Mouse (Mus musculus): ENCODE measurements at regions not wholly inside any gene's neighbourhood (a gene's known extent, or its start where the extent isn't known, plus 50 kb on each side); places are given as distances from the start of the nearest gene placed in this dataset.

DNA sequence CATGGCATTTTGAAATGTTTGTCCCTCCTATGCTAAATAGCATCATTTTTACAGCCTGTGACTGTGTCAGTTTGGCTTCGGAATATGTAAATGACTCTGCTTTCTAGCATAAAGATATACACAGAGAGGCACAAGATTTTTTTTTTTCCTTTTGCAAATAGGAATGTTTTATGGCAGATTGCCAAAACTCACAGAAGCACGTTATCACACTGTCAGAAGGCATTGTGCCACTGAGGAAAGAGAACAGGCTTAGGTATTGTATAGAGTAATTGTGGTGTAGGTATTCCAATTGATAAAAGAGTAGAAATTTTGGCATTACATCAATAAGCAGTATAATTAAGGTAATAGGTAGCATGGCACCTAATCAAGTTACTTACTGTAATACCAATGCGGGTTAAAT is 988.5 kb upstream of the Tenm2 start:
- DNase-seq, result no peak

DNA sequence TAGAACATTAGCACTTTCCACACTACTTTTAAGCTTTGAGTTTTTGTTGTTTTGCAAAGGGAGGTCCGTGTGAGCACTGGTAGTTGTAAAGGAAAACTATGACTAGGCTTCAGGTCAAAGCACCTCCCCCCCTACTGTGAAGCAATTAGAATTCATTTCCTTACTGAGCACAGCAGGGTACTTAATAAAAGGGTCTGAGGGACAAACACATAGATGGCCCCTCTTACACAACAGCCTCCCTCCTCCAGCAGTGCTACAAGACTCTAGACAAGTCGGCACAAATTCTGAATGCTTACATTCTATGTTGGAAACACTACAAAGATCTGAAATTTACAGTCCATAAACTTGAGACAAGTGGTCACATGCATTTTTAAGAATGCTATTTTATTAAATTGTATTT is 967.6 kb upstream of the Tenm2 start:
- no peak for DNase-seq

DNA sequence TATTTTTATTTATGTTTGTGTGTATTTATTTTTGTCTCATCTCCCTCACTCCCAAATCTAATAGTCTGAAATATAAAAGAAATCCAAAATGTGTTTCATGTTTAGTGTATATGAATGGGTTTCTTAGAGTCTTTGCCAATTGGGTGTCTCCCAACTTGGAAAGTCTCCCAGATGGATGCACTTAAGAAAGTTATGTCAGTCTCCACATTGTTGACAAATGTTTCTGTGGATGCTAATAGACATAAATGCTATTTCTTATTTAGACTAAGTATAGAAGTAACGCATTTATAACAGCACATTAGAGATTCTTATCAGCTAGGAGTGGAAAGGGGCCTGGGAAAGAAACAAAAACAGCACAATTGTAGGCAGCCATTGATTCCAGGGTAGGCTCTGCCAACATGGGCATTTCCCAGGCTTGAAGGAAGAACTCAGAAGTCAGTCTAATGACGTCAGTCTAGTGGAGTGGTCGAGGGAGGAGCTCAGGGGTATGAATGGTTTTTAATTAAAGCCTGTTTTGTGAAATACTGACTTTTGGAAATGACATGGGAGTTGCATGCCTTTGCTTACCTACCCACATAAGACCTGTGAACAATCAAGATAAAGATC is 965.5 kb upstream of the Tenm2 start:
- DNase-seq, result peak; percentile 40 to 41

DNA sequence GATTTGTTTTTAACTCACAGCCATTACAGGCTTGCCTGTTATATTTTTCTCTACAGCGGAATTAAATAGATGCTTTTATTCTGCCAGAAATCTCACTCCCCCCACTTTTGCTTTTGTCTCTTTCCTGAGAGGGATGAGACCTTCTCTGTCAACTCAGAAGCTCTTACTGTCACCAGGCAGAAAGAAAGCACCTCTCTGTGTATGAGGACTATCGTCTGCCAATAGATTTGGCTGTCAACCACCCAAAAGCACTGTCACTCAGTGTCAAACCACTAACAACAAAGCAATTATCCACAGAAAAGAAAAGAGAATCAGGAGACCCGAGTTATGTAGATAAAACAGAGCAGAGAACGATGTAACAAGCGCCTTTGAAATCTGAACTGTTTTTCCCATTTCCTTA is 958.0 kb upstream of the Tenm2 start:
- no peak for DNase-seq

GRCm38 (mm10) chr11:38191895-38192547 is 956.3 kb upstream of the Tenm2 start:
- DNase-seq, result peak; percentile 5 to 11

DNA sequence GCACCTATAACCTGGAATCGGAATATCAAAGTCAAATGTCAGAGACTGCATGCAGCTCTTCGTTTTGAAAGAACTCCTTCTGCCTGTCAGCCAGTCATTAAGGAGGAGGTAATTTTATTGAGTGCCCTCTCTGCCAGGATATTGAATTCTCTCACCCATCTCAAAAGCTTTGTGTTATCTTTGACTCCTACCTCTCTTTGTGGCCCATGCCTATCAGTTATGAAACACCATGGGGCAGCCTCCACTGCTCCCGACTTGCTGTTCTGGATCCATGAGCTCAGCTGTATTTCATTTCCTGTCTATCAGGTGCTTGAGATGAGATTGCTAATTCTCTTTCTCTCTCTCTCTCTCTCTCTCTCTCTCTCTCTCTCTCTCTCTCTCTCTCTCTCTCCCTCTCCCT is 955.7 kb upstream of the Tenm2 start:
- DNase-seq, result no peak

DNA sequence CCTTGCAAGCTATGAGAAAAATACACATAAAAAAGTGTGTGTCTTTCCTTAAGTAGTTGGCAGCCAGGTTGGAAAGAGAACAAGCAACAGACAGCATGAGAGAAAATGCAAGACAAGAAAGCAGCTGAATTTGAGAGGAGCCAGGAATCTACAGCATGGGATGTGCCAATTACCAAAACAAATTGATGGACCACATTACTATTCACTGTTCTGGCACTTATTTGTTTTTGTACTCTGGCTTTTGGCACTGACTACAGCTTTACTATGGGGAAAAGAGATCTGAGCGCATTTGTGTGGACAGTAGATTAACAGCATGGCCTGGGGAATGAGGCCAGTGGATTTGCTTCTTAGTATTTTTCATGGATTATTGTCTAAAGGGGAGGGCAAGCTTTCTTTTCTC is 935.0 kb upstream of the Tenm2 start:
- no peak for DNase-seq

GRCm38 (mm10) chr11:38158310-38158709 is 922.5 kb upstream of the Tenm2 start:
- no peak for DNase-seq

GRCm38 (mm10) chr11:38156944-38157343 is 921.2 kb upstream of the Tenm2 start:
- no peak for DNase-seq

GRCm38 (mm10) chr11:38155706-38156105 is 919.9 kb upstream of the Tenm2 start:
- no peak for DNase-seq

GRCm38 (mm10) chr11:38143436-38143835 is 907.7 kb upstream of the Tenm2 start:
- no peak for DNase-seq

DNA sequence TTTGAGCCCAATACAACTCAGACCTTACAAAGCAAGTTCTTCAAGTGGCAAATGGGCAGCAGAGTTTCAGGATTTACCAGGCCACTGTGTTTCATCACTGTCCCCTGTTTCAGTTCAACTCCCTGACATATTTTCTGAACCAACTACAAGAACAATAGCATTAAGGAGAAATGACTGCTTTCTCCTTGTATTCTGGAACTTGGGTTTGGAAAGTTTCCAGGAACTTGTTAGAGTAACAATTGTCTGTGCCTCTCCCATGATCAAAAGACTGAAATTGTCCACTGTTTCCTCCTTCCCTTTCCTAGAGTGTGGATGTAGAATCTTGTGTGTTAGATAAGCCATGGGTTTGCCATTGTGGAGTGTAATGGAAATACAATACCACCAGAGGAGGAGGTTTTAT is 893.1 kb upstream of the Tenm2 start:
- DNase-seq, result no peak

DNA sequence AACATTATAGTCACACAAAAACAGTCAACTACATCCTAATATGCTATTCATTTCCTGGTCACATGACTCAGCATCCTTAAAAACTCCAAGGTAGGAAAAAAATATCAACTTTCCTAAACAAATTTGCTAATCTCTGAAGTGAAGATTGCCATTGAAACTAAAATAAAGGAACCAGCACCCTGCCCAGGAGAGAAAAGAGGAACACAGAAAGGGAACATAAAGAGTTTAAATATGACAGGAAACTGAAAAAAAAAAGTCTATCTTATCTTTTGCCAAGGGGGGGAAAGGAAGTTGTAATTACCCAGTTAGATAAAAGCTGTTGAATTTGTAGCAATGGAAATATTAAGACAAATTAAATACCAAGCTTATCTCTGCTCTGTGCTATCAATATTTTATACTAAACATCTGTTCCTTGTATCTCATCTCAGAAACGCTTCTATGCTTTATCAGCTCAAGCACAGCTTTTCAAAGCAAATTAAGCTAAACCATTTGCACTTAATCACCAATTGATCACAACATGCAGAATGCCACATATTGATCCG is 888.1 kb upstream of the Tenm2 start:
- DNase-seq, result no peak

- peak in 1 of 2 experiments; percentile 9 for DNase-seq
Observed at GRCm38 (mm10) chr11:38122474-38122873, 886.7 kb upstream of the Tenm2 start.

- no peak for DNase-seq
Observed at GRCm38 (mm10) chr11:38121051-38121616, 885.4 kb upstream of the Tenm2 start.

DNA sequence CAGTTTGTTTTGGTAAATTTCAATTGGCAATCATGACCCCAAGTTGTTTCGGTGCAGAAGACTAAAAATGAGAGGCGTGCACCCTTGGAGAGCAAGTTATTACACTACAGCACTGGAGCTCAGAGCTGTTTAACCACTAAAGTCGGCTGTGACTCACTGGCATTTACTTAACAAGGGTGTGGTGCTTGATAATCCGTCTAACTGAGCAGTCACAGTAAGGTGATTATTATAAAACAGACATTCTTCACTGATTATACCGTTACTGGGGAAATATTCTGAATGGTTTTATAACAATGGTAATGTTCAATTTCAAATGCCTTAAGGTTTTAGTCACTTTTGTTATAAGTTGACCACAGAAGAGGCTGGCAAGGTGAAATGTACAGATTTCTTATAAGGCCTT is 882.0 kb upstream of the Tenm2 start:
- no peak for DNase-seq

DNA sequence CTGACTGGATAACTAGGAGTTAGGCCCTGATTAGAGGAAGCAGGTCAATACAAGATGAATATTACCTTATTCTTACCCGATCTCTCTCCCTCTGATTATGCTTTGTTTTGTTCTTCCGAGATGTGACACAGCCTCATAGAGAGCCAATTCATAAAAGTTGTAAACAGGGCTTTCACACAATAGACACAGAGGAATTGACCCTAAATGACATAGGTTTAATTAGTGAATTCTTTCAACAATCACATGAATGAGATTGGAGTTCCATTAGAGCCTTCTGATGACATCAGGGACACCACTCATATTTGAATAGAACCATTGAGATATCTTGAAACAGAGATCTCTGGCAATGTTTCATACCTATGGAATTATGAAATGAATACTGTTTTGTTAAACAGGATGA is 856.4 kb upstream of the Tenm2 start:
- DNase-seq, result no peak

GRCm38 (mm10) chr11:38075171-38075732 is 839.5 kb upstream of the Tenm2 start:
- no peak for DNase-seq

DNA sequence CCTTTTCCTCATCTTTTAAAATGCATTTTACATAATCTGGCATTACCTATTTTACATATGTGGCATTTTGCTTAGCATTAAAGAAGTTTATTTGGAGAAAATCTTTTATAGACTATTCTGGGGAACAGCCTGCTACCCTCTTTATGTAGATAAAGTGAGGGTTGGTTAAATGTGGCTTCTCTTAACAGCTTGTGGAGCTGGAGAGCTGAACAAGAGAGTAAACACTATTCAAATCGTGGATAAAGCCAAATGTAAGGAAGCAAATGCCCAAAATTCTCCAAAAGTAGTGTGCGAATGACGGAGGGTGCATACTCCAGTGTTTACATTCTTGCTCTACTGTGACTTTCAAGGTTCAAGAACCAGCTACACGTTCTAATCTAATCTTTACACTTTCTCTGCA is 833.9 kb upstream of the Tenm2 start:
- DNase-seq, result no peak

DNA sequence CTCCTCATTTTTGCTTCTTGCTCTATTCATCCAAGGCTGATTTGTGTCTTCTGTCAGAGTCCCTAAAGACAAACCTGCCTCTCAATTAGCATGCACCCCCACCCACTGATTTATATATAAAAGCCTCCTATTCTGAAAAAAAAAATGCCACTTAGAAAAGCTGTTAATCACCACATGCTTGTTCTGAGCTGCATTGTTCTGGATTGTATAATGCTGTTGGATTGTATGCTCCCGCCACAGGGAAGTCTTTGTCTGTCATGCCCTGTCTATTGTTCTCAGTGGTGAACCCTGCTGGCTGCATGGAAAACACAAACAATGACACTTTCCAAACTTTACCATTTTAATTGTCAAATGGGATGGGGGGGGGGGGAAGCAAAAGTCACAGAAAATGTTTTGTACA is 831.9 kb upstream of the Tenm2 start:
- no peak for DNase-seq

GRCm38 (mm10) chr11:38066091-38066490 is 830.3 kb upstream of the Tenm2 start:
- no peak for DNase-seq

DNA sequence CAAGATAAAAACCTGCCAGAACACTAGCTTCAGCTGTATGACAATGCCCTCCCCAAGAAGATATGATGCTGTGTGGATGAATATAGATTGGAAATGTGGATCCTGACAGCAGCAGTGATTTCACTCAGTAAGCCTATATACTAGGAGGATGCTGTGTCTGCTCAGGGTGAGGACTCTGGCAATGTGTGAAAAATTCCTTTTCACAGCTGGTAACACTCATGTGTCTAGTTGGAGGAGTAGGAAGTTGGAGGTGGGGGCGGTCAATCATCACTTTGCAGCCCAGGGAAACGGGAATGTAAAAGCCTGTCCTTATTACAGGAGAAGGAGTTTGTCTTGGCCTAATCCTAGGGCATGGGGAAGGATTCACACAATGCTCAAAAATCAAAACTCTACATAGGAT is 824.3 kb upstream of the Tenm2 start:
- peak in 1 of 2 experiments; percentile 1 for DNase-seq

DNA sequence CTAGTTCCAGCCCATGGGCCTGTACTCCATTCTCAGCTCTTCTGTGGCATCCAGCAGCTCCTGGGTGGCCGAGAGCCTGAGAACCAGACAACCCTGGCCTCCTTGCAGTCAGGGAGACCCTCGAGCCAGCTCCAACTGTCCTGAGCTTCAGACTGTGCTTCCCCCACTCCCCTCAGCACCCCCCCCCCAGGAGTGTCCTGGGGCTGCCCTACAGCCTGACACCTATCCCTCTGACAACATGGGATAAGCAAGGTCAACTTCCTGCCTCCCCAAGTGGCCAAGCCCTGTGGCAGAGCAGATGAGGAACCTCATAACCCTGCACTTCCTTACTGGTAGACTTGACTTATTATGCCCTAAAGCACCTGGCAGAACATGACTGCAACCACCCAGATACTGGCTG is 823.1 kb upstream of the Tenm2 start:
- no peak for DNase-seq

DNA sequence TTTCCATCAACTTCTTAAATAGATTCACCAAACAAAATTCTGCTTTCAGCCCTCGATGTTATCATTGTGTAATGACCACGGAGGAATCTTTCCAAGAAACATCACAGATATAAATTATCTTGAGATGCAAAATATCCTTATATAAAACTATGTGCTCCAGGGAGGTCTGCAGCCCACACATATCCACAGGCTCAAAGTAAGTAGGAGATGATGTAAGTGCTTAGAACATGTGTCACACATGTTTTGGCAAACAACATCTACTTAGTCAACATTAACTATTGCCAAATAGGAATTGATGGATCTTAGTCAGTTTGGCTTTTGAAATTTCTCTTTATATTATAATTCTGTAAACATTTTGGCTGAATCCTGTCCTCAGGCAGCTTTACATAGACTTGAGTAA is 800.8 kb upstream of the Tenm2 start:
- no peak for DNase-seq

Data from kidney, postnatal 4 days (tissue).